Mouse (Mus musculus) myocyte (in vitro differentiated cells): ENCODE results near the gene Dazap1.

Experiments used
- E2F4 ChIP-seq: IDR thresholded peaks from one replicate; pipeline ENCODE4 v1.6.1; 2011; ENCODE audit warnings: mild to moderate bottlenecking, control low read depth, moderate library complexity; ENCODE audit not compliant: insufficient read depth
- MAX ChIP-seq: IDR thresholded peaks from one replicate; pipeline ENCODE4 v1.6.1; 2011; ENCODE audit warnings: low read depth, mild to moderate bottlenecking, control low read depth
- MYOD1 ChIP-seq, 3 experiments: IDR thresholded peaks; one replicate each; pipeline ENCODE4 v1.6.1; 2011; ENCODE audit warnings: control low read depth in 2 of 3, low read depth in 2 of 3, mild to moderate bottlenecking in 2 of 3, moderate library complexity in 1 of 3; ENCODE audit not compliant: insufficient read length in 2 of 3, control insufficient read depth in 1 of 3
- MYOG ChIP-seq, 3 experiments: IDR thresholded peaks; one replicate each; pipeline ENCODE4 v1.6.1; 2011; ENCODE audit warnings: control low read depth in 2 of 3, low read depth in 2 of 3, mild to moderate bottlenecking in 2 of 3; ENCODE audit not compliant: insufficient read length in 2 of 3, control insufficient read depth in 1 of 3, insufficient read depth in 1 of 3
- POLR2A ChIP-seq: IDR thresholded peaks from one replicate; pipeline ENCODE4 v1.6.1; 2011; ENCODE audit warnings: low read depth, mild to moderate bottlenecking, control low read depth, moderate library complexity; ENCODE audit not compliant: insufficient read length
- POLR2AphosphoS2 ChIP-seq: IDR thresholded peaks from one replicate; pipeline ENCODE4 v1.6.1; 2011; ENCODE audit warnings: low read depth, control low read depth; ENCODE audit not compliant: insufficient read length
- TCF12 ChIP-seq: IDR thresholded peaks from one replicate; pipeline ENCODE4 v1.6.1; 2011; ENCODE audit warnings: mild to moderate bottlenecking, control low read depth; ENCODE audit not compliant: poor library complexity, insufficient read depth, severe bottlenecking
- TCF3 ChIP-seq: IDR thresholded peaks from one replicate; pipeline ENCODE4 v1.6.1; 2011; ENCODE audit warnings: low read depth, control low read depth; ENCODE audit not compliant: insufficient read length

GRCm38 (mm10) chr10:80252493-80253274 is 8.6 kb upstream of the Dazap1 start:
- TF ChIP-seq POLR2A, result no peak
- TF ChIP-seq TCF12, result no peak
- no peak for TF ChIP-seq TCF3
- TF ChIP-seq MYOG (IDR thresholded peaks at IDR 0.05; ENCODE audit: control insufficient read depth in 1 of 3, insufficient read depth in 1 of 3, insufficient read length in 2 of 3, low read depth in 2 of 3), result no peak
- no peak for TF ChIP-seq MYOD1 (IDR thresholded peaks at IDR 0.05; ENCODE audit: control insufficient read depth in 1 of 3, insufficient read length in 2 of 3, low read depth in 2 of 3)
- no peak for TF ChIP-seq POLR2AphosphoS2
- TF ChIP-seq E2F4, result no peak
- no peak for TF ChIP-seq MAX
